ENCODE assay signal across 14 mouse cellular contexts in genomic region chr8:125397981-125398380, GRCm38 (mm10).
DNase-seq lines count a peak whose midpoint lies in the region; ATAC-seq and TF ChIP-seq lines count a peak whose summit lies in the region.
"Had no signal": no experiment of that assay in that cellular context is flagged by ENCODE, and none has a peak within 500 bp of the region (broad histone marks: within the 10 kb centered on the region; RNA-seq: fewer than 3 reads in every experiment).

No protein-coding gene starts in this region.

- no peak for DNase-seq in kidney, postnatal 0 days (ENCODE audit: low spot score)
- no peak for DNase-seq in kidney, postnatal 4 days
- DNase-seq in ZHBTc4 (ENCODE audit: low read depth, low spot score), result peak; percentile 95
- DNase-seq in liver, result peak; percentile 41
- DNase-seq in left cerebral cortex, adult 11 months (ENCODE audit: low spot score), result no peak
- no peak for DNase-seq in adipocyte (ENCODE audit: low spot score)
- DNase-seq: adrenal gland, adult 2 months; cerebellum, postnatal 25 days; kidney, adult 9 months; right cerebral cortex, adult 18-20 months had no signal

- 58% methylated on average over 12 of the region's 14 CpGs for WGBS in kidney, postnatal 0 days

- TF ChIP-seq POLR2A in testis, adult 2 months (IDR thresholded peaks at IDR 0.05; ENCODE audit: control insufficient read depth, low read depth, low read length), result no peak

- H3K4me3 ChIP-seq in kidney, postnatal 0 days (replicated peaks; ENCODE audit: low read depth, low read length), result no peak overlapping the region
- H3K4me3 ChIP-seq in testis, adult 2 months (ENCODE audit: control insufficient read depth, low read depth, low read length), result peak overlapping the region; percentile 66
- H3K4me3 ChIP-seq: hindbrain, embryonic 13.5 days had no signal

- no peak overlapping the region for H3K27ac ChIP-seq in kidney, postnatal 0 days
- peak overlapping the region; percentile 40; the same call in 1 of the 2 replicates for H3K27ac ChIP-seq in testis, adult 2 months (ENCODE audit: control insufficient read depth, insufficient read depth, low read depth, low read length)
- H3K27ac ChIP-seq: hindbrain, embryonic 13.5 days had no signal

- no peak overlapping the region for H3K9ac ChIP-seq in kidney, postnatal 0 days (ENCODE audit: low read depth, low read length)
- H3K9ac ChIP-seq: hindbrain, embryonic 13.5 days had no signal

- peak; percentile 68 for ATAC-seq in kidney, postnatal 0 days (replicated peaks; ENCODE audit: low FRiP score, low read depth)

- TF ChIP-seq CTCF in kidney, postnatal 0 days (IDR thresholded peaks at IDR 0.05; ENCODE audit: low read depth), result no peak
- TF ChIP-seq CTCF in testis, adult 2 months (IDR thresholded peaks at IDR 0.05; ENCODE audit: control insufficient read depth, insufficient read depth, insufficient replicate concordance, low read depth, low read length), result no peak

- no peaks in the 10 kb centered on the region for H3K27me3 ChIP-seq in kidney, postnatal 0 days (ENCODE audit: insufficient read depth, low read length)
- no peaks in the 10 kb centered on the region for H3K27me3 ChIP-seq in testis, adult 2 months (ENCODE audit: control insufficient read depth, insufficient read depth, low read length)
- H3K27me3 ChIP-seq: hindbrain, embryonic 13.5 days had no signal

- no peaks in the 10 kb centered on the region for H3K36me3 ChIP-seq in kidney, postnatal 0 days (ENCODE audit: insufficient read depth, low read length)
- H3K36me3 ChIP-seq in testis, adult 2 months (ENCODE audit: control insufficient read depth, insufficient read depth, low read length), result no peaks in the 10 kb centered on the region
- H3K36me3 ChIP-seq: G1E; hindbrain, embryonic 13.5 days had no signal

- H3K9me3 ChIP-seq in kidney, postnatal 0 days (replicated peaks; ENCODE audit: low read length), result no peaks in the 10 kb centered on the region
- H3K9me3 ChIP-seq: hindbrain, embryonic 13.5 days had no signal

- no peaks in the 10 kb centered on the region for H3K4me1 ChIP-seq in kidney, postnatal 0 days (replicated peaks; ENCODE audit: insufficient read depth, low read length)
- H3K4me1 ChIP-seq in testis, adult 2 months (ENCODE audit: control insufficient read depth, insufficient read depth, low read length), result peaks cover 2% of the 10 kb centered on the region

- H3K4me2 ChIP-seq in kidney, postnatal 0 days (ENCODE audit: low read length), result no peak overlapping the region
- H3K4me2 ChIP-seq: hindbrain, embryonic 13.5 days; midbrain, embryonic 11.5 days had no signal

Comparison
In these comparisons a context has a peak if more than half of its experiments do, and no peak if none do; other contexts are left out.
1. DNase-seq: peak in ZHBTc4 (single experiment) and liver (single experiment); none in kidney, postnatal 0 days (single experiment), kidney, postnatal 4 days (0 of 2), left cerebral cortex, adult 11 months (single experiment) and adipocyte (single experiment).